Mouse (Mus musculus) erythroblast, embryonic 14.5 days (primary cell): Measurements from ENCODE around the gene Fuca1. TPM values are rescaled to one million over a fixed set of nuclear protein-coding genes. Genes with fewer than 3 reads are reported as not detected.
"Not testable (repeated sequence)": the region's sequence is repeated elsewhere in the genome, so short reads cannot be mapped to it uniquely, and the experiment has no call there.

Experiments
- H3K27me3 ChIP-seq: 2 replicates; pipeline ENCODE4 v1.6.1; 2012; ENCODE audit warnings: inconsistent platforms; ENCODE audit not compliant: control insufficient read depth
- H3K36me3 ChIP-seq: 2 replicates; pipeline ENCODE4 v1.6.1; 2012; ENCODE audit warnings: mild to moderate bottlenecking, inconsistent platforms; ENCODE audit not compliant: control insufficient read depth
- H3K4me1 ChIP-seq: 2 replicates; pipeline ENCODE4 v1.6.1; 2012; ENCODE audit warnings: inconsistent platforms; ENCODE audit not compliant: control insufficient read depth
- H3K4me3 ChIP-seq: replicated peaks from 2 replicates; pipeline ENCODE3; 2012; ENCODE audit warnings: moderate library complexity, mild to moderate bottlenecking, inconsistent platforms
- H3K9me3 ChIP-seq: 2 replicates; pipeline ENCODE4 v1.6.1; 2012; ENCODE audit warnings: low read length, inconsistent platforms, mixed read lengths; ENCODE audit not compliant: control insufficient read depth
- GATA1 ChIP-seq: IDR thresholded peaks from 2 replicates; pipeline ENCODE4 v1.6.1; 2012; ENCODE audit warnings: low read length, inconsistent platforms, mixed read lengths
- TAL1 ChIP-seq: IDR thresholded peaks from 3 replicates; pipeline ENCODE4 v1.6.1; 2012; ENCODE audit warnings: low read length, inconsistent platforms, mixed read lengths
- polyA plus RNA-seq: library from polyadenylated mRNA; stranded (reverse); fragments of >175 nt; gene quantifications from 2 replicates; pipeline ENCODE4 v1.2.3, GENCODE M21; 2012

Gene Fuca1
- polyA plus RNA-seq, 1 experiment: 0.54 TPM

DNA sequence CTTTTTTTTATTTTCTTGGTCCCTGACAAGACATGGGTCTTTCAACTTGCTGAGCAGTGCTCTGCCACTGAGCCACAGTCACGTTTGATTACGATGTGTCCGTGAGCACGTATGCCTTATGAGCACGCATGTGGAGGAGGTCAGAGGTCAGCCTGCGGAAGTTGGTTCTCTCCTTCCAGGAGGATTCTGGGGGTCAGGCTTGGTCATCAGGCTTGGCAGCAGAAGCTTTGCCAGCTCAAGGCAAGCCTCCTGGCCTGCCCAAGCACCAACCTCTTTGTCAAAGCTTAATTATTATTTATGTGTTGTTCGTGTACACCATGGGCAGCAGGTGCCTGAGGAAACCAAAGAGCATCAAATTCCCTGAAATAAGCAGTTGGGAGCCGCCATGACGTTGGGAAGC lies 7.8 kb downstream of the Fuca1 start:
- TF ChIP-seq GATA1 (no peak), TAL1 (no peak)
- Histone ChIP-seq H3K36me3 (peaks cover 53% of the 10 kb centered on the region), H3K4me3 (no peak overlapping the region), H3K9me3 (no peaks in the 10 kb centered on the region), H3K27me3 (no peaks in the 10 kb centered on the region), H3K4me1 (peaks cover 25% of the 10 kb centered on the region)

DNA sequence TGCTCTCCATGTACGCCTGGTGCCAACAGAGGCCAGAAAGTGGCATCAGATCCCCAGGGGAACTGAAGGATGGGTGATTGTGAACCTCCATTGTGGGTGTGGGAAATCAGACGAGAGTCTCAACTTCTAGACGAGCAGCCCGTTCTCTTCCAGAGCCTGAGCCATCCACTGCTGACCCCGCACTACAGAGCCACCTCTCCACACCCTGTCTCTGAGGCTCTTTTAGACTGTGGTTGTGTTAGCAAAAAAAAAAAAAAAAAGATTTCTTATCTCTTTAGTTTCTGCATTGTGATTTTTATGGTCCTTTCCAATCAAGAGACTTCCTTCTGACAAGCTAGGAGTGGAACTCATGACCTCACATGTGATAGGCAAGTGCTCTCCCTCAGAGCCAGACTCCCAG lies 8.9 kb downstream of the Fuca1 start:
- TF ChIP-seq TAL1 (no peak), GATA1 (no peak)
- H3K27me3 ChIP-seq: no peaks in the 10 kb centered on the region
- no peak overlapping the region for H3K4me3 ChIP-seq
- peaks cover 35% of the 10 kb centered on the region for H3K4me1 ChIP-seq
- no peaks in the 10 kb centered on the region for H3K9me3 ChIP-seq
- peaks cover 56% of the 10 kb centered on the region for H3K36me3 ChIP-seq

DNA sequence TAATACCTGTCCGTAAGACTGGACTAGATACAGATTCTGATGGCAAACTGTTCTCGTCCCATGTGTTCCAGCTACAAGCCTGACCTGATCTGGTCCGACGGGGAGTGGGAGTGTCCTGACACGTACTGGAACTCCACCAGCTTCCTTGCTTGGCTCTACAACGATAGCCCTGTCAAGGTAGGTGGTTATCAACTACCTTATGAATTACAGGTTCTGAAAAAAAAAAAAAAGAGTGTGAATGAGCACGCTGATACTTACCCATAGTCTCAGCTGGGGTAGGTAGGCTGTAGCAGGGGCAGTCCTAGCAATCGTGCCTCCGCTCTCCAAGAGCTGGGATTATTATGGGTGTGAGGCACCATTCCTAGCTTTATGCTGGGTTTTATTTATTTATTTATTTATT lies 9.3 kb downstream of the Fuca1 start:
- Histone ChIP-seq H3K4me1 (peaks cover 39% of the 10 kb centered on the region), H3K4me3 (no peak overlapping the region), H3K9me3 (no peaks in the 10 kb centered on the region), H3K36me3 (peaks cover 55% of the 10 kb centered on the region), H3K27me3 (no peaks in the 10 kb centered on the region)
- TF ChIP-seq TAL1: no peak
- TF ChIP-seq GATA1: no peak

DNA sequence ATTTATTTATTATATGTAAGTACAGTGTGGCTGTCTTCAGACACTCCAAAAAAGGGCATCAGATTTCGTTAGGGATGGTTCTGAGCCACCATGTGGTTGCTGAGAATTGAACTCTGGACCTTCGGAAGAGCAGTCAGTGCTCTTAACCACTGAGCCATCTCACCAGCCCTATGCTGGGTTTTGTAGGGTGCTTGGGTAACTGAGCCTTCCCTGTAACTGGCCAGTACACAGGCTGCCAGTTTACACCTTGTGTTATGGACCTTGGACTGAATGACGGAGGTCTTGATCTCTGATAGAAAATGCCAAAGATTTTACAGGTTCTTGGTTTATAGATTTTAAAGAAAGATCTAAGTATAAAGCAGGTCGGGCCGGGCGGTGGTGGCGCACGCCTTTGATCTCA lies 9.7 kb downstream of the Fuca1 start:
- peaks cover 54% of the 10 kb centered on the region for H3K36me3 ChIP-seq
- no peak overlapping the region for H3K4me3 ChIP-seq
- no peaks in the 10 kb centered on the region for H3K27me3 ChIP-seq
- TF ChIP-seq TAL1 (no peak), GATA1 (no peak)
- no peaks in the 10 kb centered on the region for H3K9me3 ChIP-seq
- H3K4me1 ChIP-seq: peaks cover 43% of the 10 kb centered on the region

DNA sequence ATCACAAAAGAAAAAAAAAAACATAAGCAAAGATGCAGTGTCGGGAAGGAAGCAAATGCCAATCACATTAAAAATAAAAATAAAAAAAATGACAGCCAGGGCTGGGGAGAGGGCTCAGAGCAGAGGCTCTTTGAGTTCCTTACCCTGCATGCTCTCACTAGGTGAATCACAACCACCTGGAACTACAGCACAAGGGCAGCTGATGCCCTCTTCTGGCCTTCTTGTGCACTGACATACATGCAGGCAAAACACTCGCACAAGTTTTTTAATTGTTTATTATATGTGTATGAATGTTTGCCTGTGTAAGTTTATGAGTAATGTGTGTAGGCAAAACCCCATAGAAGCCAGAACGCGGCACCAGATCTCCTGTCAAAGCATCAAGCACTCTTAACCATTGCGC lies 11.3 kb downstream of the Fuca1 start:
- Histone ChIP-seq H3K36me3 (peaks cover 43% of the 10 kb centered on the region), H3K27me3 (no peaks in the 10 kb centered on the region), H3K9me3 (no peaks in the 10 kb centered on the region), H3K4me1 (peaks cover 46% of the 10 kb centered on the region), H3K4me3 (no peak overlapping the region)
- TF ChIP-seq TAL1 (no peak), GATA1 (no peak)

DNA sequence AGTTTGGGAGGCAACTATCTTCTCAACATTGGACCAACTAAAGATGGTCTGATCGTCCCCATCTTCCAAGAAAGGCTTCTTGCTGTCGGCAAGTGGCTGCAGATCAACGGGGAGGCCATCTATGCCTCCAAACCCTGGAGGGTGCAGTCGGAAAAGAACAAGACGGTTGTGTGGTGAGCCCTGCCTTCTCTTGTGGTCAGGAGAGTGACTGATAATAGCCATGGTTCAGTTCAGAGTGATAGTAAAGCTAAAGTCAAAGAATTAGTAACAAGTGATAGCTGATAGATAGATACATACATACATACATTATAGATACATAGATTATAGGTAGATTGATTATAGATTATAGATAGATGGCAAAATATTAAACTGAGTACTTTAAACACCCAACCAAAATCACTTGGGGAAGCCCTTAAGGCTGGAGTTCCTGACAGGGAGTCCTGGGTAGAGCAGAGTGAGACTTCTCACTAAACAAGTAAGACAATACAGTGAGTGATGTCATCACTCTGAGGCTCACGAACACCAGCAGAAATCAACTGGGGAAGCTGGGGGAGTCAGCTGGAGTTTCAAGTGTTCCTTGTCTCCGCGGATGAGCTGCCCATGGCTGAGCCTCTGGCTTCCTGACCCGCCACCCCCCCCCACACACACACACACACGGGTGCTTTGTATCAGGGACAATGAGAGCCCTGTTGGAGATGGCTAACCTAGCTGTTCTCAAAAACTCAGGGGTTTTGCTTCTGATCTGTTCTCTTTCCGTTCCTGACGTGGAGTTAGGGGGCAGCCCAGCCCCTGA lies 14.4 kb downstream of the Fuca1 start:
- TF ChIP-seq TAL1 (no peak), GATA1 (no peak)
- H3K27me3 ChIP-seq: no peaks in the 10 kb centered on the region
- H3K4me3 ChIP-seq: no peak overlapping the region
- no peaks in the 10 kb centered on the region for H3K9me3 ChIP-seq
- peaks cover 67% of the 10 kb centered on the region for H3K4me1 ChIP-seq
- H3K36me3 ChIP-seq: peaks cover 61% of the 10 kb centered on the region

DNA sequence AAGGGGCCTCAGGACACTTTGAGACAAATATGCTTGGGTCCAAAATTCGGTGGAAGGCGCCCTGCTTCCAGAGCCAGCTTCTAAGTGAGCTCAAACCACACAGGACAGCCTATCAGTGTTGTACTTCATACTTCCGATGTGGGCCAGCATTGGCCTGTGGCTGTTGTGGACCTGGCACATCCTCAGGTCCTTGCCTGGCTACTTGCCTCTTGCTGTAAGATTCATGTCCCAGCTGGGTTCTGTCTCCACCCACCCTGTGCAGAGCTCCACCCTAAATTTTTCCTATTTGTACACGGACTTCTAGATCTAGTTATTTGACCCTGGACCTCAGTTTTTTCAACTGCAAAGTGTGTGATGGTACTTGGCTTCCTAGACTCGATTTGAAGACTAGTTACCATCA lies 15.0 kb downstream of the Fuca1 start:
- H3K36me3 ChIP-seq: peaks cover 63% of the 10 kb centered on the region
- H3K9me3 ChIP-seq: no peaks in the 10 kb centered on the region
- H3K4me3 ChIP-seq: no peak overlapping the region
- TF ChIP-seq TAL1 (no peak), GATA1 (no peak)
- H3K4me1 ChIP-seq: peaks cover 67% of the 10 kb centered on the region
- H3K27me3 ChIP-seq: no peaks in the 10 kb centered on the region

DNA sequence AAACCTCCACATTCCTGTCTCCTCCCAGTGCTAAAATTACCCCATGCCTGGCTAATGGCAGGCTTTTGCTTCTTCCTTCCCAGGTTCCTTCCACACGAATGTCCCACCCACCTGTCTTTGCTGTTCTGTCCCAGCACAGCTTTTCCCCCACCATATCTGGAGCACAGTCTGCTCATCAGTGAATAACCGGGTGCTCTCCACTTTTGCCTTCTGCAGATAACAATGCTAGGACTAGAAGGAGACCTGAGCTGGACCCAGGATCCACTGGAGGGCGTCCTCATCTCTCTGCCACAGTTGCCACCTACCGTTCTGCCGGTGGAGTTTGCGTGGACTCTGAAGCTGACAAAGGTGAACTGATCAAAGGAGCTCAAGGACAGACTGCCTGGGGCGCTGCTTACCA lies 18.3 kb downstream of the Fuca1 start:
- Histone ChIP-seq H3K4me1 (peaks cover 61% of the 10 kb centered on the region), H3K9me3 (no peaks in the 10 kb centered on the region), H3K27me3 (no peaks in the 10 kb centered on the region), H3K36me3 (peaks cover 43% of the 10 kb centered on the region), H3K4me3 (no peak overlapping the region)
- TF ChIP-seq TAL1 (no peak), GATA1 (no peak)

DNA sequence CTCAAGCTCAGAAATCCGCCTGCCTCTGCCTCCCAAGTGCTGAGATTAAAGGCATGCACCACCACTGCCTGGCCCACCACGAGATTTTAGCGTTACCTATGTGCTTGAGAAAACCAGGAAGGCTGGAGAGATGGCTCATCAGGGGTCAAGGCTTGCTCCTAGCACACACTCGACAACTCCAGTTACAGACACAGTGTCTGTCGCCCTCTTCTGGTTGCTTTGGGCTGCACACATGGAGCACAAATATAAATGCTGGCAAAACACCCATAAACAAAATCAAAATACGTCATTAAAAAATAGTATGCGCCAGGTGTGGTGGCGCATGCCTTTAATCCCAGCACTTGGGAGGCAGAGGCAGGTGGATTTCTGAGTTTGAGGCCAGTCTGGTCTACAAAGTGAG lies 20.5 kb downstream of the Fuca1 start:
- H3K4me1 ChIP-seq: peaks cover 47% of the 10 kb centered on the region
- not testable (repeated sequence) for H3K27me3 ChIP-seq, H3K9me3 ChIP-seq, H3K4me3 ChIP-seq
- peaks cover 31% of the 10 kb centered on the region for H3K36me3 ChIP-seq

DNA sequence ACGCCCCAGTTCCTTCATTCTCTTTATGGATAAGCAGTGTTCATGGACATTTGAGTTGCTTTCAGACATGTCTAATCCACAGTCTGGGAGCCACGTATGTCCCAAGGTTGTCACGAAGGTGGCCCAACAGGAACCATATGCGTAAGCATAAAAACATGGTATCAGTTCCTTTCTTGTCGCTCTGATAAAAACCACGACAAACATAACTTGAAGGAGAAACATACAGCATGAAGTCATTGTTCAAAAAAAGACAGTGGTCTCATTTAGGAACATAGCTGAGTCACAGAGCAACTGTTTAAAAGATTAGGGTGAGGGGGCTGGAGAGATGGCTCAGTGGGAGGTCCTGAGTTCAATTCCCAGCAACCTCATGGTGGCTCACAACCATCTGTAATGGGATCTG lies 21.7 kb downstream of the Fuca1 start:
- peaks cover 30% of the 10 kb centered on the region for H3K36me3 ChIP-seq
- peaks cover 44% of the 10 kb centered on the region for H3K4me1 ChIP-seq
- no peaks in the 10 kb centered on the region for H3K27me3 ChIP-seq
- H3K4me3 ChIP-seq: no peak overlapping the region
- H3K9me3 ChIP-seq: no peaks in the 10 kb centered on the region
- TF ChIP-seq GATA1 (no peak), TAL1 (no peak)
